Mouse (Mus musculus) liver, adult 2 months (tissue): ENCODE measurements around the gene Nxph4.

Experiments
- CTCF ChIP-seq: fragments of 200-500 bp; IDR thresholded peaks from 2 replicates; pipeline ENCODE4 v1.5.1; 2011; ENCODE audit warnings: low read depth, low read length, control low read depth
- POLR2A ChIP-seq: fragments of 200-500 bp; IDR thresholded peaks from 2 replicates; pipeline ENCODE4 v1.6.1; 2011; ENCODE audit warnings: low read length, control low read depth; ENCODE audit not compliant: insufficient read depth; ENCODE audit errors: extremely low read depth

DNA sequence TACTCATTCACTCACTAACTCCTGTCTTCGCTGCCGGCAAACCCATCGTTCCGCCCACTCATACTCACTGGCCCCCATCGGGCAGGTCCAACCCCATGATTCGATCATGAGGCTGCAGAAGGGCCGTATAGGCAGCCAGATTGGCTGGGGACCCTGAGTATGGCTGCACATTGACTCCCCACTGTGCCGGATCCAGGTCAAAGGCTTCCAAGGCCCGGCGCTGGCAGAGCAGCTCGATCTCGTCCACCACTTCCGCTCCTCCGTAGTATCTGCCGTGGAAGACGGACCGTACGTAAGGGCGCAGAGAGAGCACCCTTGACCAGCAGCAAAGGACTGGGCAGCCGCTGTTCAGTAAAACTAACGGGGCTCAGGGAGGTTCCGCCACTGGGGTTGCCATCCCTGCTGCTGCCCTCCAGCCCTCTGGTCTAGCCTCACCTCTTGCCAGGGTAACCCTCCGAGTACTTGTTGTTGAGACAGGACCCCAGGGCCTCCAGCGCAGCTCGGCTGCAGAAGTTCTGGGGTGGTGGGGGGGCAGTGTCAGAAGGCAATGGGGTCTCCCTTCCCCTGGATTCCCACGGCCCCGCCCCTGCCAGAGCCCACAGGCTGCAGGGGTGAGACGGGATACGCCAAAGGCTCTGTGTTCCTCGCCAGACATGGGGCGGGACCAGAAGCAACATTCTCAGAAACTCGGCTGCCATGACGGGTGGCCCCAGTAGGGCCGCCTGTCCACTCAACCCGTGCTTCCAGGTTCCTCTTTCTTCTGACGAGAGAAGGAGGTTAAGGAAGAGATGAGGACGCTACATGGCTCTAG, 14.3 kb downstream of the Nxph4 start:
- TF ChIP-seq CTCF, result no peak
- TF ChIP-seq POLR2A, result no peak
